Mouse (Mus musculus): ENCODE measurements around the gene Fam13a.

The Fam13a gene

GRCm38 (mm10) chr6:58932515-58933188 is 91.7 kb downstream of the Fam13a start:
- no peak for DNase-seq

- no peak for DNase-seq
Measured at GRCm38 (mm10) chr6:58931149-58931548, 93.2 kb downstream of the Fam13a start.

GRCm38 (mm10) chr6:58929911-58930431 is 94.4 kb downstream of the Fam13a start:
- DNase-seq: no peak

- no peak for DNase-seq
Measured at GRCm38 (mm10) chr6:58927881-58928280, 96.5 kb downstream of the Fam13a start.

- no peak for DNase-seq
Measured at GRCm38 (mm10) chr6:58922511-58922910, 101.8 kb downstream of the Fam13a start.

- no peak for DNase-seq
Measured at GRCm38 (mm10) chr6:58921623-58922022, 102.7 kb downstream of the Fam13a start.

GRCm38 (mm10) chr6:58920735-58921134 is 103.6 kb downstream of the Fam13a start:
- no peak for DNase-seq

GRCm38 (mm10) chr6:58916498-58916897 is 107.9 kb downstream of the Fam13a start:
- no peak for DNase-seq

- DNase-seq: no peak
Measured at GRCm38 (mm10) chr6:58913971-58914370, 110.4 kb downstream of the Fam13a start.

- no peak for DNase-seq
Measured at GRCm38 (mm10) chr6:58913551-58913950, 110.8 kb downstream of the Fam13a start.

GRCm38 (mm10) chr6:58912842-58913241 is 111.5 kb downstream of the Fam13a start:
- no peak for DNase-seq

GRCm38 (mm10) chr6:58907791-58908190 is 116.6 kb downstream of the Fam13a start:
- DNase-seq: no peak

- no peak for DNase-seq
Measured at GRCm38 (mm10) chr6:58907336-58907735, 117.0 kb downstream of the Fam13a start.

GRCm38 (mm10) chr6:58906852-58907261 is 117.5 kb downstream of the Fam13a start, which contains the start of gene Nap1l5:
Gene Nap1l5, minus strand, starts transcription at chr6:58907076.
- no peak for DNase-seq

GRCm38 (mm10) chr6:58904551-58904950 is 119.8 kb downstream of the Fam13a start:
- DNase-seq: no peak

- DNase-seq: no peak
Measured at GRCm38 (mm10) chr6:58903171-58903570, 121.2 kb downstream of the Fam13a start.

- no peak for DNase-seq
Measured at GRCm38 (mm10) chr6:58900536-58900935, 123.8 kb downstream of the Fam13a start.

GRCm38 (mm10) chr6:58899076-58899475 is 125.3 kb downstream of the Fam13a start:
- no peak for DNase-seq

GRCm38 (mm10) chr6:58896648-58897047 is 127.7 kb downstream of the Fam13a start:
- DNase-seq: no peak

- no peak for DNase-seq
Measured at GRCm38 (mm10) chr6:58894994-58895393, 129.4 kb downstream of the Fam13a start.

GRCm38 (mm10) chr6:58893307-58893706 is 131.0 kb downstream of the Fam13a start:
- DNase-seq: no peak

- DNase-seq: no peak
Measured at GRCm38 (mm10) chr6:58889917-58890316, 134.4 kb downstream of the Fam13a start.

- no peak for DNase-seq
Measured at GRCm38 (mm10) chr6:58882271-58882670, 142.1 kb downstream of the Fam13a start.

Measured in thymus, postnatal 36 days (tissue).